Mouse (Mus musculus) heart, postnatal 0 days (tissue): ENCODE measurements around the gene Zfhx3.

Source experiments
- CTCF ChIP-seq: IDR thresholded peaks from 2 replicates; pipeline ENCODE4 v1.5.1; 2016; ENCODE audit warnings: antibody characterized with exemption, control low read depth, low read depth
- EP300 ChIP-seq: IDR thresholded peaks from 2 replicates; pipeline ENCODE4 v1.6.1; 2016; ENCODE audit warnings: antibody characterized with exemption, low read depth

DNA sequence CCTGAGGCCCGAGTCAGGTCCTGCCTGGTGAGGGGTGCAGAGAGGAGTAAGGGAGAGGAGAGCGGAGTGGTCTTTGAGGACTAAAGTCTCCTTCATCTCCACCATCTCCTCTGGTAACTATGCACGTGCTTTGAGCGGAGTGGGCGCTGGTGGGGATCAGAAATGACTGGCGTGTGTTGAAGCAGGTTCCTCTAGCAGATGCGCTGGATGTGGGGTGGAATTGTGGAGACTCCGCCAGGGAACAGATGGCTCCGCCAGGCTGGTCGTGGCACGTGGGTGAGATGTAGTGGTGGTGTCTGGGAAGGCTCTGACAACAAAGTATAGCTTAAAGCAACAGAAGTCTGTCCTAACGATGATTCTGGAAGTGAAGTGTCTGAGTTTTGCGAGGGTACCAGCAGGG, 798.0 kb downstream of the Zfhx3 start:
- TF ChIP-seq CTCF (no peak), EP300 (no peak)
